Mouse (Mus musculus) adrenal gland, postnatal 36 days (tissue): ENCODE results near the gene Cer1. TPM values are rescaled to one million over a fixed set of nuclear protein-coding genes. Genes with fewer than 3 reads are reported as not detected.
A peak's percentile ranks its signal among the peaks of the same experiment; 100 is the strongest.

Source experiments
- DNase-seq, 2 experiments: peaks; one replicate each; pipeline ENCODE4 v3.0.0; 2021; ENCODE audit warnings: mixed read lengths in 1 of 2
- total RNA-seq, 2 experiments: library from RNA; stranded (reverse); gene quantifications; 2 replicates each; pipeline ENCODE4 v1.2.3; 2021

Gene Cer1
- total RNA-seq, 2 experiments from 2014 or later, result not detected

GRCm38 (mm10) chr4:82874791-82875190 lies 10.2 kb downstream of the Cer1 start:
- no peak for DNase-seq

GRCm38 (mm10) chr4:82872548-82872947 lies 12.4 kb downstream of the Cer1 start:
- no peak for DNase-seq

- DNase-seq, result no peak
These were observed 12.8 kb downstream of the Cer1 start for GRCm38 (mm10) chr4:82872121-82872520.

DNA sequence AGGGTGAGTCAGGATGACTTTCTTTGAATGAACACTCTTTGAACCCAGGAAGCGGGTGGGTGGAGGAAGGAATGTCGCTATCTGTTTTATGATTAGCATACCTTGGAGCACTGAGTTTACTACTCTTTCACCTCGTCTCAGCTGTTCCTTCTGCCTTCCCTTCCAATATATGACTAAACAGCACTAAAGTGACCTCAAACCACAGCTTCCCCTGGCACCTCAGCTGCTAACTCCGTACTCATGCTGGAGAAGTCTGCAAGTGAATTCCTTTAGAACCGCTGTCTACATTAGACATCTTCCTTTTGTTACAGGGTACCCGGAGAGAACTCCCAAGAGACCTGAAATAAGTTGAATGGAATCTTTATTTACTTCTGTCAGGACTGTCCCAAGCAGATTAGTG lies 14.0 kb downstream of the Cer1 start:
- DNase-seq, result no peak

DNA sequence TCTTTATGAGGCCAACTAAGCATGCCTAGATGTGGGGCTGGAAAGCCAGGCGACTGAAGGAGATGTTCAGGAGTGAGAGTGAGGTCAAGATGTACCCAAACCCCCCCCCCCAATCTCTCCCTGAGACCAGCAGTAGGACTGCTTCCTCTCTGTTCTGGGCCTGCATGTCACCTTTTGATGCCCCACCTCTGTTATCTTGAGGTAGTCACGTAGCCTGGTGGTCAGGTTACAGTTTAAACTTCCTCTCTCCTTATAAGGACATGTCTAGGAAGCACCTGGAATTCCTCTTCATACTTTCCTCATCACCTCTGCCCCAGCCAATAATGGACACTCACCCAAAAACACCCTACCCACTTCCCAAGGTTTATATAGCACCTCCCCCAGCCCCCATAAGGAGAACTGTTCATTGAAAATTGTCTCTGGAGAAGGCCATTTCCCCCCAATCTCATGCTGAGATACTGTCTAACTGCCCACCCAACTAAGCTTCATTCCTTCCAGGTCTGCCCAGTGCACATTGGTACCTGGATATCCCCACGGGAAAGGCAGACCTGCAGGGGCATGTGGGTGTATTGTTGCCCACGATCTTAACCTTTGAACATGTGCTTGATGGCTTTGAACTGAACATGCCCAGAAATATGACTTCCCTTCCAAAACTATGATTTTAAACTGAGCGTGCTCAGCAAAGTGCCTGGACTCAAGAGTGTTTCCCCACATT lies 17.1 kb downstream of the Cer1 start:
- DNase-seq, result no peak

DNA sequence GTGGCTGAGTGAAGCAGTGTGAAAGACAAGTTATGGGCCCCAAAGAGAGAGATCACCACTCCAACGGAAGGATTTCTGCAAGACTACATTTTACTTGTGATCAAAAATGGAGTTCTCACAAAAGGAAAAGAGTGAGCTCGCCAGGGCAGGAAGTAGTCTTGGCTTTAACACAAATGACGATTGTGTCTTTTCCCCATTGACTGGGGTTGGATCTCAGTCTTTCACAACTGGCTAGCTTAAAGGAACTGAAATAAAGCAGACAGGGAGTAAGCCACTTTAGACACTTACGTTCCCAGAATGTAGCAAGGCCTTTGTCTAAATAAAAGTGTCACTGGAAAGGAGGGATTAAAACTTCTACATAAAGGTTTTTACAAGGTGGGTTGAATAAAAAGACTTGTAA lies 17.8 kb downstream of the Cer1 start:
- no peak for DNase-seq

GRCm38 (mm10) chr4:82864974-82865699 lies 19.8 kb downstream of the Cer1 start:
- DNase-seq, result no peak

- DNase-seq, result no peak
These were observed 21.6 kb downstream of the Cer1 start for GRCm38 (mm10) chr4:82863316-82863715.

DNA sequence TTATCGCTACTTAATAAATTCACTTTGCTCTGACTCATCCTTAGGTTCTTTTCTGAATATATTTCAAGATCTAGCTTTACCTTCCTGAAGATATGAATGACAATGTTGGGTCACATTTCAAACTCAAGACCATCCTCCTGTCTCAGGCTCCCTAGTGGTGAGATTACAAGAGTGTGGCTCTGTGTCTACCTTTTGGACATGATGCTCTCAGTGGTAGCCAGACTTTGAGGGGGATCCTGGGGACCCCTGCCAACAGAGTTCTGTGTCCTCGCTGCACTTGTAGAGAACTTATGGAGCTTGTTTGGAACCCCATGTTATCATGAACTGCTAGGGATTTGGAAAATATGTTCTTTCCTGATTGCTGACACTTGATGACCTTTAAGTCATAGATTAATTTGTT lies 23.5 kb downstream of the Cer1 start:
- DNase-seq, result no peak

DNA sequence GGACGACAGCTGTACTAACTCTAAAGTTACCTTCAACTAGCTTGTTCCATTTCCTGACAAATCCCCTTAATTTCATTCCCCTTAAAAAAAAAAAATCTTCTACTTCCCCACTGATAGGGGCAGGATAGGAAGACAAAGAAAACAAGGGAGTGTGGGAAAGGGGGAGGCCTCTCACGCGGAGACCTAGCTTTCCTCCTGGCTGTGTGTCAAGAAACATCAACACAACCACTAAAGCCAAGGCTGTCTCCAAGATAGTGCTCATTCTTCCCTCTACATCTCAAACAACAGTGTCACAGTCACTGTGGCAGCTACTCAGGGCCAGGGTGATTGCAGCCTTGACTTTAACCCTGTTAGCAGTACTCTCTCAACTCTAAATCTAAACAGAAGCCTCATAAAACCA lies 24.4 kb downstream of the Cer1 start:
- peak in 1 of 2 experiments; percentile 10 for DNase-seq

DNA sequence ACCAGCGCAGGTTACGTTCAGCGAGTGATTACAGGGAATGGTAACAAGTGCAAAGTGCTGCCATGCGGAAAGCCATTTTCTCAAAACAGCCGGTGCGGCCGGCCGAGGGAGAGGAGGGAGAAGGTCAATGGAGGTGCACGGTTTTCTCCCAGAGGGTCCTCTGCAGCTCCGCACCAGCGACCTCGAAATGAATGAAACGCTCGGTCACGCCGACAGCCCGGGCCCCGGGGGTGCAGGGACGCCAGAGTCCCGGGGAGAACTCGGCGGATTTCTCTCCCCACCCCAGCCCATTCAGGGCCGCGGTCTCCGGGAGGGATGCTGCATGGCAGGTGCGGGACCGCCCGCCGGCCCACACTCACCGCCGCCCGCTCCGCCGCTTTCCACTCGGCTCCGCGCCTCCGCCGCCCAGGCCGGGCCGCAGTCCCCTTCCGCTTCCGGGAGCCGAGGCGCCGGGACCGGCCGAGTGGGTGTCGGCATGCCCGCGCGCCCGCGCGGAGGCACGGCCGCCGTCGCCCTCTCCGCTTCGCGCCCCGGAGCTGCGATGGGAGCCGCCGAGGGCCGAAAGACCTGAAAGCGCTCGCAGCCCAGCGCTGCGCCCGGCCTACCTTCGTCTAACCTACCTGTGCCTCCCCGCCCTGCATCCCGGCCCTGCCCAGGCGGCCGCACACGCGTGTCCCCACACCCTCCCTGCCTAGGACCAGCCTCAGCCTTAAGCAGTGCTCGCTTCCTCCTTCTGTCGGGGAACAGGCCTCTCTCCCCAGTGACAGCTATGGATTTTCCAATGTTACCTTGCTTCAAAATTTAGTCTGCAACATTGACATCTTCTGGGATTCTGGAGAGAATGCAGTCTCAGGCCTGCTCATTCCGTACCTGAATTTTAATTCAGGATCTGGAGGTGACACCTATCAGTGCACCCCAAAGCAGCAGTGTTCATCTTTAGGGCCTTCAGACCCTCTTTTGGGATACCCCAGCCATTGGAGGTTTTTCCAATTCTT lies 25.5 kb downstream of the Cer1 start, which contains the start of gene Zdhhc21:
Zdhhc21 (minus strand) TSS at position 828 of the 995 bp plus-strand sequence.
- peak; percentile 89 for DNase-seq

- DNase-seq, result no peak
These were observed 26.4 kb downstream of the Cer1 start for GRCm38 (mm10) chr4:82858431-82859010.

DNA sequence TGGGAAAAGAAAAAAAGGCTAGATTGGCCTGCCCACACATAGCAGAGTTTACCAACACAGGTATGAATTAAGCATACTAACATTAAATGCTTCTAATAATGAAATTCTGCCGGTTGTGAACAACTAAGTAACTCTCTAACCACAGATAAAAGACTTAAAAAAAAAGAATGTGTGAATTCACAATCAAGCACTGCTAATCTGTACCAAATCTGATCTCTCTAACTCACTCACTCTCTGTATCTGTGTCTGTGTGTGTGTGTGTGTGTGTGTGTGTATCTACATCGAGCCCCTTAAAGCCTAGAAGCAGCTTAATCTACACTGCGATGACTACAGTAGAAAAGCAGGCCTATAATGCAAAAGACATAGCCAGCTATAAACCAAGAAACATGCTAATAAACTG lies 28.0 kb downstream of the Cer1 start:
- DNase-seq, result no peak

DNA sequence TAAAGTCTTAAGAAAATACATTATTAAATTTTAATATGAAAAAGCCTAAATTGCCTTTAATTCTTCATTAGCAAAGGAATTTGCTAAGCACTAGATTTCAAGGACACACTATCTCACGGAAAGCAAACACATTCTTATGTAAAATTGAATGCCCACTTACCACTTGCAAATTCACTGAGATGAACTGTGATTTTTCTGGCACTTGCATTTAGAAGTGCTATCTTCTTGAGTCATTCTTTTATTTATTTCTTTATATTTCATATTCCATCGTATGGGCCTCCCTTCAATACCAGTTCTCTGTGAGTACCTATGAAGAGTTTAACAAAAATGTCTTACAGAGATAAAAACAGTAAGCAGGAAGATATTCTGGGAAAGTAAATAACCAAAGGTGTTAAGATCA lies 31.1 kb downstream of the Cer1 start:
- no peak for DNase-seq

- peak; percentile 25 to 26 for DNase-seq
These were observed 36.3 kb downstream of the Cer1 start for GRCm38 (mm10) chr4:82848552-82849234.

DNA sequence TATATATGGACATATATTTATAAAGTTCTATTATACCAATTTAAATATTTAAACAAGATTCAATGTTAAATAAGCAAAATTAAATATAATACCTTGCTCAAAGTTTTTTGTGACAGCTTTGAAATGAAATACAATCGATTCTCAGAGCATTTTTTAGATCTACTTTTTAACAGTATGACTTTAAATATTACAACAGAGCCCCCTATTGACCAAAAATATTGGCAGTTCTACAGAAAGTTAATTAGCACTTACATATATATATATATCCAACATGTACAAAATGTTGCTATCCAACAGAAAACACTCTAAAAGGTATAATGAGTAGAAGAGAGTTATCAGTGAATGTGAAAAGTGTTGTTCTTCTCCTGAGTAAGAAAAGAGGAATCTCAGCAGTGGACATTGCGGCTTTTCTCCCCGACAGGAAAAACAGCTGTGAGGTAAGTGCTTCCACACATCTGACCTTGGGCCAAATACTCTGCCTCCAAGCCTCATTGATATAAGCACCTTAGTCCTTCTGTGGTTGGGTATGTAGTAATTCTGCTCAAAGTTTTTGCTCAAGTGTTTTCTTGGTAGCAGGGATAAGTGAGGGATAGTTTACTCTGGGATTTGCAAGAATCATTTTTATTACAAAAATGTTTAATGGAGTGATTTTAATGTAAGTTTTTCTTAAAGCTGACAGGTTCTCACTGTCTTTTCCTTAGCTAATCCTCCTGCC lies 47.3 kb downstream of the Cer1 start:
- DNase-seq, result no peak
